Mouse (Mus musculus) gastrocnemius, postnatal 4 days (tissue): ENCODE results near the gene Tssk6. TPM values are rescaled to one million over a fixed set of nuclear protein-coding genes. Genes with fewer than 3 reads are reported as not detected.
A peak's percentile ranks its signal among the peaks of the same experiment; 100 is the strongest.

ENCODE experiments used
- DNase-seq, 2 experiments: peaks; one replicate each; pipeline ENCODE4 v3.0.0; 2021 to 2022; ENCODE audit warnings: low spot score in 2 of 2, mixed read lengths in 2 of 2
- long read RNA-seq, 2 experiments: library from polyadenylated mRNA; stranded (forward); transcript quantifications; one replicate each; pipeline ENCODE4 v2.0.0; 2021
- total RNA-seq, 2 experiments: library from RNA; stranded (reverse); gene quantifications; 2 replicates each; pipeline ENCODE4 v1.2.3; 2021

Gene Tssk6
- under 1 TPM in 1 of 2 experiments, not detected in 1; 0.60 TPM for total RNA-seq
- long read RNA-seq, experiment 1, result 0 reads
- long read RNA-seq, experiment 2, result 0 reads

DNA sequence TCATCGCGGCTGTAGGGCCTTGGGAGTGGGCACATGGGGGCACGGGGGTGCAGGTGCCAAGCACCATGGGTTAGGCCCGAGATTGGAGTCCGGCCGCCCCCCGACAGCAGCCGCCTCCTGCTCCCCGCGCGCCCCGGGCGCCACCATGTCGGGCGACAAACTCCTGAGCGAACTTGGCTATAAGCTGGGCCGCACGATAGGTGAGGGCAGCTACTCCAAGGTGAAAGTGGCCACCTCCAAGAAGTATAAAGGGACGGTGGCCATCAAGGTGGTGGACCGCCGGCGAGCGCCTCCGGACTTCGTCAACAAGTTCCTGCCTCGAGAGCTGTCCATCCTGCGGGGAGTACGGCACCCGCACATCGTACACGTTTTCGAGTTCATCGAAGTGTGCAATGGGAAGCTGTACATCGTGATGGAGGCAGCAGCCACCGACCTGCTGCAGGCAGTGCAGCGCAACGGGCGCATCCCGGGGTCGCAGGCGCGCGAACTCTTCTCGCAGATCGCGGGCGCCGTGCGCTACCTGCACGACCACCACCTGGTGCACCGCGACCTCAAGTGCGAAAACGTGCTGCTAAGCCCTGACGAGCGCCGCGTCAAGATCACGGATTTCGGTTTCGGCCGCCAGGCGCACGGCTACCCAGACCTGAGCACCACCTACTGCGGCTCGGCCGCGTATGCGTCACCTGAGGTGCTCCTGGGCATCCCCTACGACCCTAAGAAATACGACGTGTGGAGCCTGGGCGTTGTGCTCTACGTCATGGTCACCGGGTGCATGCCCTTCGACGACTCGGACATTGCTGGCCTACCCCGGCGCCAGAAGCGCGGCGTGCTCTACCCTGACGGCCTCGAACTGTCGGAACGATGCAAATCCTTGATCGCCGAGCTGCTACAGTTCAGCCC, at the start of gene Tssk6, which contains the start of the genes Ndufa13 and Yjefn3:
TSS of gene Tssk6 (plus strand) at position 22 of the 900 bp plus-strand sequence.
TSS of gene Ndufa13 (minus strand) at position 396 of the 900 bp plus-strand sequence.
TSS of gene Yjefn3 (minus strand) at position 550 of the 900 bp plus-strand sequence.
- peak in 1 of 2 experiments; percentile 56 for DNase-seq

- no peak for DNase-seq
These were observed 48.1 kb upstream of the Tssk6 start for GRCm38 (mm10) chr8:69853869-69854268.

DNA sequence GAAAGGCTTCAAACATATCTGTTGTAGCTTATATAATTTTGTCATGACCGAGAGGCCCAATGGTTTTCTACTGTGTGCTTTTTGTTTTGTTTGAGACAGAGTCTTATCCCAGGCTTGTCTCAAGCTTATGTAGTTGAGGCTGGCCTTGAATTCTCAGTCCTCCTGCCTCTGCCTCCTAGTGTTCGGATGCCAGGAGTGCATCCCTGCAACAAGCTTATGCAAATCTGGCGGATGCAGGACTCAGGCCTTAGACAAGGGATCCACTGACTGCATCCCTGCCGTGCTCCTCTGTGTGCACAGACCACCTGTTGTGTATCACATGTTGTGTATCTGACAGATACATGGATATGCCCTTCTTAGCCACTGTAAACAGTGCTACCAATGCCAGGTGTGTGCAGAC, 41.2 kb upstream of the Tssk6 start:
- no peak for DNase-seq

DNA sequence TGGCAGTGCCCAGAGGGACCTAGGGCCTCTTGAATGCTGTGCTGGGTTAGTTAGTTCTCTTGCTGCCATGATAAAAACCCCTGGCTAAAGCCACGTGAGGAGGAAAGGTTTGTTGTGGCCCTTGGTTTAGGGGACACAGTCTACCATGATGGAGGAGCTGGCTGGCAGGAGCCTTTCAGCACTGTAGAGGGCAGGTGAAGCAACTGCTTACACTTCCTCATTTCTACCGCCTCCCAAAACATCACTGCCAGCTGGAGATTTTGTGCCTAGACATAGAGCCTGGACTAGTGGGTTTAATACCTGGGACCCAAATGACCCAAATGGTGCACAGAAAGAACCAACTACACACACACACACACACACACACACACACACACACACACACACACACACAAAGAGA, 40.7 kb upstream of the Tssk6 start:
- no peak for DNase-seq

GRCm38 (mm10) chr8:69863387-69864020, 38.5 kb upstream of the Tssk6 start:
- DNase-seq, result no peak

GRCm38 (mm10) chr8:69864180-69864579, 37.8 kb upstream of the Tssk6 start:
- DNase-seq, result no peak

- no peak for DNase-seq
These were observed 34.2 kb upstream of the Tssk6 start for GRCm38 (mm10) chr8:69867696-69868326.

DNA sequence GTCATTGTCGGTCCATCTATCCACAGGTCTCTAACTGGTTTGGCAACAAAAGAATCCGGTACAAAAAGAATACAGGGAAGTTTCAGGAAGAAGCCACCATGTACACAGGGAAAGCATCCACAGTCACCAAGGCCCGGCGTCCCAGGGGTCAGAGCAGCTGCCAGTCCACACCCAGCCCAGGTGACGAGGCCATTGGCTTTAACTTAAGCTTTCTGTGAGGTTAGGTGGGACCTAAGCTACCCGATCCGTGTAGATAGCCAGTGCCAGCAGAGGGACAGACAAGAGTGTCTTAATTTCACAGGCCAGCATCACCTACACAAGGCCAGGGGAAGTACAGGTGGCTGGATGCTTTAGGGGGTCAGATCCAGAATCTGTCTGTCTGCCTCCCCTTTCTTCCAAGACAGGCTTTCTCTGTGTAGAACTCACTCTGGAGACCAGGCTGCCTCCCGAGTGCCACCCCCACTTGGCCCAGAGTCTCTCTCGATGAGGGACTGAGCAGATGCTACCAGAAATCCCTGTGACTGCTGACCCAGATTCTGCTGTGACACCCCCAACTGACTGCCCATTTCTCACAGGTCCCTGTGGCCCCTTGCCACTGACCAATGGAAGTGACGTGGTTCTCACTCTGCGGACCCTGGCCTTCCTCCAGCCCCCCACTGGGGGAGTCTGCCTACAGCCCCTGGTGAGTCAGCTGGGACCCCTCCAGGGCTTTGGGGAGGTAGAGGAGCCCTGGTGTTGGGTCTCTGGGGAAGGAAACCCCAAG, 31.8 kb upstream of the Tssk6 start:
- no peak for DNase-seq

- no peak for DNase-seq
These were observed 31.1 kb upstream of the Tssk6 start for GRCm38 (mm10) chr8:69870907-69871306.

DNA sequence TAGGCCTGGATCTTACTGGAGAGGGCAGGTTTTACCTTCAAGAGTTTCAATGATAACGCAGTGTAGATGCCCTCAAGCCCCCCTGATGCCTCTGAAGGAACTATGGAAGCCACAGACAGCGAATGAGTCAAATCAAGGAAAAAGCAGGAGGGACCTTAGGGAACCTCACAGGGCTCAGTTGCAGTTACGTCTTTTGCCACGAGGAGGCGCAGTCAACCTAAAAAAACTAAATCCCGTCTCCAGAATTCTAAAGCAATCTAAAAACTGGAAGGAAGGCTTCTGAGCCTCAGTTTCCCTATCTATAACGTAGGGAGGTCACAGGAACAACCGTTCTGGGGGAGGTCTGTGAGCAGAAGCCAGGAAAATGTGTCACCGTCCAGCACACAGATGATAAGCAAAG, 27.8 kb upstream of the Tssk6 start:
- peak in 1 of 2 experiments; percentile 59 for DNase-seq

GRCm38 (mm10) chr8:69874654-69875053, 27.3 kb upstream of the Tssk6 start:
- DNase-seq, result peak in 1 of 2 experiments; percentile 41

- DNase-seq, result peak in 1 of 2 experiments; percentile 36
These were observed 25.9 kb upstream of the Tssk6 start for GRCm38 (mm10) chr8:69876097-69876496.

DNA sequence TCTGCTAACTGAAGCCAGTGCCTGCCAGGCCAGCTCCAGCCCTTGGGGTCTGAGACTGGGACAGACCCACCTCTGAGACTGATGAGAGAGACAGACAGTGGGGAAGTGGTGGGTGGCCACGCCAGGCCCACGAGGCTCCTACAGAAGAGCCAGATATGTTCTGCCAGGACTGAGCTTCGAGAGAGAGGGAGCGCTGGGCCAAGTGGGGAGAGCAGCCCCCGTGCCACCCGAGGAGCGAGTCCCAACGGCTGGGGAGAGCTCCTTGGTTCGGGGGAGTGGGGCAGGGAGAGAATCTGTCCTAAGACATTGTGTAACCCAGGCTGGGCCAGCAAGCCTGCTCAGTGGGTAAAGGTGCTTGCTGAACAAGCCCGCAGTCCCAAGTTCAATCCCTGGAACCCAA, 25.0 kb upstream of the Tssk6 start:
- DNase-seq, result no peak

DNA sequence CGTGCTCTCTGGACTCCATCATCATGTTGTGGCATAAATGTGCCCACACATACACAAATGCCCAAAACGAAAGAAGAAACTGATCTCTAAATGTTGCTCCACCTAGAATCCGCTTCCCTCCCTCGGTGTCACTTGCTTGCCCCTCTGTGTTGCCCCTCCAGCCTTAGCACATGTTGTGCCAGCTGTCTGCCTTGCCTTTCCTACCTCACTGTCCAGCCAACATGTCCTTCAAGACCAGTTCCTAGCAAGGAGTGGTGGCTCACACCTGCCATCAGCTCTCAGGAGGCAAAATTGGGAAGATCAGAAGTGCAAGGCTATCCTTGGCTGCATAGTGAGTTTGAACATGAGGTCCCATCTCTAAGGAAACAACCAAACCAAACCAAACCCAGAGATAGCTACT, 24.6 kb upstream of the Tssk6 start:
- DNase-seq, result no peak

DNA sequence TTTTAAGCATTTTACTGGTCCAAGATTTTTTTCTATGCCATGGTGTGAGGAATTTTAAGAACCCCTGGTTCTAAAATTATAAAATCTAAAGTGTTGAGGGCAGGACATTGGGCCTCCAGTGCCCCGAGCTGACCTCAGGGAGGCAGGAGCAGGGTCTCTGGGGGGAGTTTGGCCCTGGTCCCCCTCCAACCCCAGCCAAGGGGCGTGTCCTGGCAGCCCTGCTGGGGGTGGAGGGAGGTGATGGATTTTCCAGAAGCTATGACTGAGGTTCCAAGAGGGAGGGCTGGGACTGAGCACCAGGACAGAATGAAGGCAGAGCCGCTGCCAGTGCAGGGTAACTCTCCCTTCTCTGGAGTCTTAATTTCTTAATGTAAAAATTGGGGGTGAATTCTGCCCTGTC, 24.0 kb upstream of the Tssk6 start:
- DNase-seq, result peak in 1 of 2 experiments; percentile 38

GRCm38 (mm10) chr8:69879678-69880077, 22.3 kb upstream of the Tssk6 start:
- no peak for DNase-seq

- no peak for DNase-seq
These were observed 21.1 kb upstream of the Tssk6 start for GRCm38 (mm10) chr8:69880841-69881240.

DNA sequence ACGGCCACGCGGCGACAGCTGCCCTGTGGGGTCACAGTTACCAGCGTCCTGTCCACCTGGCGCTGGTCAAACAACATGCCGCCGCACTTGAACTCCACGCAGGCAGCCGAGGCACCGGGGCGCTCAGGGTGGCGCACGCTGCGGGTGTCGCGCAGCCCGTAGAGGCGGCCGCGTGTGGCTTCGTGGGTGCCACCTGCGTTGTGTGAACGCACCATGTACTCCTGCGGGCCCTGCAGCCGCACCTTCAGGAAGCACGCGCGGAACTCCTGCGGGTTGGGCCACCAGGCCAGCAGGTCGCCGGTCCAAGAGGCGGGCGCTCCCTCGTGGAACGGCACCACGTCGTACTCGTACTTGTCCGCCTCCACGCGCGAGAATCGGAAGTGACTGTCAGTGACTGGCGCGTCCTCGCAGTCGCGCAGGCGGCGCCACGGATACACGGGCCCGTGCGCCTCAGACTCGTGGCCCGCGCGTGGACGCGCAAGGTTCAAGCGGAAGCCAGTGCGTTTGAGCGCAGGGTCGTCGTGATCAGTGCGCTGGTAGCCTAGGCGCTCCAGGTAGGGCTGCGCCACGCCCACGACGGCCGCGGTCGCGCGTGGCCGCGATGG, 20.6 kb upstream of the Tssk6 start:
- no peak for DNase-seq

GRCm38 (mm10) chr8:69882021-69882756, 19.8 kb upstream of the Tssk6 start:
- DNase-seq, result peak in 1 of 2 experiments; percentile 71
